ENCODE assay signal across 18 mouse cellular contexts in genomic region chr3:35699266-35699665, GRCm38 (mm10). TPM values are rescaled to one million over a fixed set of nuclear protein-coding genes. Genes with fewer than 3 reads are reported as not detected.
A peak's percentile ranks its signal among the peaks of the same experiment; 100 is the strongest.
DNase-seq lines count a peak whose midpoint lies in the region; ATAC-seq and TF ChIP-seq lines count a peak whose summit lies in the region.
"Had no signal": no experiment of that assay in that cellular context is flagged by ENCODE, and none has a peak within 500 bp of the region (broad histone marks: within the 10 kb centered on the region; RNA-seq: fewer than 3 reads in every experiment).

No protein-coding gene starts in this region.

- H3K36me3 ChIP-seq in MEL (ENCODE audit: control insufficient read depth in 1 of 2, insufficient read depth in 2 of 2, low read length in 2 of 2) = peaks cover 0 to 4% of the 10 kb centered on the region in 2 experiments; a peak in 2 of 4 replicates
- H3K36me3 ChIP-seq in liver, embryonic 14.5 days (replicated peaks; ENCODE audit: control insufficient read depth, insufficient read depth, low read depth) = no peaks in the 10 kb centered on the region
- H3K36me3 ChIP-seq in hindbrain, embryonic 16.5 days (ENCODE audit: control insufficient read depth, insufficient read depth, low read length) = no peaks in the 10 kb centered on the region
- no peaks in the 10 kb centered on the region for H3K36me3 ChIP-seq in hindbrain, embryonic 10.5 days
- H3K36me3 ChIP-seq: embryonic facial prominence, embryonic 10.5 days; heart, embryonic 13.5 days; hindbrain, embryonic 12.5 days had no signal

- TF ChIP-seq RAD21 in MEL (IDR thresholded peaks at IDR 0.05; ENCODE audit: low read depth, low read length) = no peak

- no peak for TF ChIP-seq CTCF in MEL (IDR thresholded peaks at IDR 0.05 in 2 of 3, conservative IDR thresholded peaks at IDR 0.05 in 1 of 3; ENCODE audit: control insufficient read depth in 1 of 3, insufficient read depth in 1 of 3, low read depth in 2 of 3, low read length in 3 of 3, poor library complexity in 1 of 3, severe bottlenecking in 1 of 3)
- TF ChIP-seq CTCF in liver, embryonic 14.5 days (IDR thresholded peaks at IDR 0.05; ENCODE audit: low read depth) = no peak

- no peak for TF ChIP-seq POLR2A in MEL (IDR thresholded peaks at IDR 0.05; ENCODE audit: control insufficient read depth in 1 of 2, insufficient read depth in 1 of 2, low read depth in 1 of 2, low read length in 2 of 2, poor library complexity in 1 of 2)

- ATAC-seq in liver, embryonic 14.5 days (ENCODE audit: insufficient read depth) = peak; percentile 57; the same call in 1 of the 2 replicates
- ATAC-seq in megakaryocyte progenitor cell, adult 5-6 weeks (replicated peaks; ENCODE audit: poor library complexity) = peak; percentile 71
- ATAC-seq in hindbrain, embryonic 16.5 days = no peak
- ATAC-seq: forebrain, embryonic 14.5 days had no signal

- H3K9me3 ChIP-seq in MEL (replicated peaks; ENCODE audit: insufficient read depth, low read length) = no peaks in the 10 kb centered on the region
- no peaks in the 10 kb centered on the region for H3K9me3 ChIP-seq in liver, embryonic 14.5 days (ENCODE audit: control insufficient read depth, low read length)
- no peaks in the 10 kb centered on the region for H3K9me3 ChIP-seq in hindbrain, embryonic 16.5 days (ENCODE audit: control insufficient read depth, low read length)
- no peaks in the 10 kb centered on the region for H3K9me3 ChIP-seq in hindbrain, embryonic 10.5 days
- H3K9me3 ChIP-seq: embryonic facial prominence, embryonic 10.5 days; hindbrain, embryonic 12.5 days had no signal

- no peak overlapping the region for H3K4me2 ChIP-seq in liver, embryonic 14.5 days (ENCODE audit: low read depth)
- no peak overlapping the region for H3K4me2 ChIP-seq in hindbrain, embryonic 16.5 days (ENCODE audit: low read length)
- H3K4me2 ChIP-seq: heart, embryonic 13.5 days; hindbrain, embryonic 12.5 days had no signal

- no peaks in the 10 kb centered on the region for H3K27me3 ChIP-seq in MEL (ENCODE audit: control insufficient read depth in 1 of 2, insufficient read depth in 2 of 2, low read length in 2 of 2)
- H3K27me3 ChIP-seq in liver, embryonic 14.5 days (ENCODE audit: control insufficient read depth, insufficient read depth, low read length) = no peaks in the 10 kb centered on the region
- no peaks in the 10 kb centered on the region for H3K27me3 ChIP-seq in hindbrain, embryonic 16.5 days (replicated peaks; ENCODE audit: control insufficient read depth, insufficient read depth, low read length)
- H3K27me3 ChIP-seq in hindbrain, embryonic 10.5 days (ENCODE audit: insufficient read depth, poor library complexity, severe bottlenecking) = no peaks in the 10 kb centered on the region
- H3K27me3 ChIP-seq: heart, embryonic 13.5 days; hindbrain, embryonic 12.5 days had no signal

- H3K79me2 ChIP-seq in MEL (ENCODE audit: control insufficient read depth, insufficient read depth, low read length, poor library complexity) = no peaks in the 10 kb centered on the region

- TF ChIP-seq EP300 in MEL (IDR thresholded peaks at IDR 0.05; ENCODE audit: low read depth in 1 of 2, low read length in 2 of 2) = peak; percentile 75 to 90
- TF ChIP-seq EP300 in liver, embryonic 14.5 days (IDR thresholded peaks at IDR 0.05; ENCODE audit: low read depth) = peak; percentile 53

- no peak overlapping the region for H3K9ac ChIP-seq in MEL (ENCODE audit: control insufficient read depth, low read depth, low read length, poor library complexity, severe bottlenecking)
- H3K9ac ChIP-seq in liver, embryonic 14.5 days (replicated peaks) = no peak overlapping the region
- H3K9ac ChIP-seq in hindbrain, embryonic 16.5 days (ENCODE audit: low read depth, low read length) = no peak overlapping the region
- H3K9ac ChIP-seq: heart, embryonic 13.5 days; hindbrain, embryonic 12.5 days had no signal

- H3K27ac ChIP-seq in MEL (ENCODE audit: control insufficient read depth, low read depth, low read length) = no peak overlapping the region; the same call in 1 of the 2 replicates
- H3K27ac ChIP-seq in liver, embryonic 14.5 days = no peak overlapping the region
- H3K27ac ChIP-seq in hindbrain, embryonic 16.5 days (ENCODE audit: low read depth, low read length) = no peak overlapping the region
- no peak overlapping the region for H3K27ac ChIP-seq in hindbrain, embryonic 10.5 days
- H3K27ac ChIP-seq: embryonic facial prominence, embryonic 10.5 days; heart, embryonic 13.5 days; hindbrain, embryonic 12.5 days had no signal

- H3K4me1 ChIP-seq in MEL (ENCODE audit: control insufficient read depth in 1 of 2, insufficient read depth in 2 of 2, low read length in 2 of 2) = peaks cover 5 to 6% of the 10 kb centered on the region in 2 experiments; a peak in 3 of 4 replicates
- H3K4me1 ChIP-seq in liver, embryonic 14.5 days (replicated peaks; ENCODE audit: control insufficient read depth in 2 of 2, insufficient read depth in 2 of 2, low read length in 1 of 2) = peaks cover 0 to 4% of the 10 kb centered on the region in 2 experiments; a peak in 1 of 4 replicates
- H3K4me1 ChIP-seq in hindbrain, embryonic 16.5 days (ENCODE audit: control insufficient read depth, insufficient read depth, low read depth, low read length) = no peaks in the 10 kb centered on the region
- no peaks in the 10 kb centered on the region; the same call in 1 of the 2 replicates for H3K4me1 ChIP-seq in hindbrain, embryonic 10.5 days (replicated peaks)
- H3K4me1 ChIP-seq: embryonic facial prominence, embryonic 10.5 days; heart, embryonic 13.5 days; hindbrain, embryonic 12.5 days had no signal

- no peak overlapping the region for H3K4me3 ChIP-seq in MEL (ENCODE audit: control insufficient read depth in 1 of 2, insufficient read depth in 1 of 2, low read depth in 2 of 2, low read length in 2 of 2)
- H3K4me3 ChIP-seq in liver, embryonic 14.5 days (ENCODE audit: insufficient read depth in 1 of 2, low read depth in 2 of 2, low read length in 2 of 2) = no peak overlapping the region
- H3K4me3 ChIP-seq in hindbrain, embryonic 16.5 days (ENCODE audit: low read length) = no peak overlapping the region
- no peak overlapping the region for H3K4me3 ChIP-seq in hindbrain, embryonic 10.5 days
- H3K4me3 ChIP-seq: embryonic facial prominence, embryonic 10.5 days; heart, embryonic 13.5 days; hindbrain, embryonic 12.5 days had no signal

- peak; percentile 51 for DNase-seq in MEL (ENCODE audit: low read depth, low spot score)
- peak; percentile 2 for DNase-seq in c-Kit-positive CD71-positive TER-119-positive erythroid progenitor cells, embryonic 14.5 days (ENCODE audit: low spot score)
- DNase-seq in liver, embryonic 14.5 days (ENCODE audit: low read depth in 3 of 3, low spot score in 3 of 3) = no peak
- no peak for DNase-seq in frontal cortex, postnatal 25 days (ENCODE audit: low spot score in 2 of 2)
- DNase-seq in hindbrain, embryonic 10.5 days (ENCODE audit: low spot score) = no peak
- DNase-seq: adrenal gland, postnatal 10 days; cerebellum, adult 11-12 months; cerebellum, adult 9-10 months; cerebellum, postnatal 25 days; gastrocnemius, postnatal 36 days; heart, adult 11 months; heart, postnatal 36 days had no signal

- WGBS in liver, embryonic 14.5 days (ENCODE audit: insufficient replicate concordance) = 41% methylated on average over 2 of the region's 2 CpGs
- WGBS in hindbrain, embryonic 16.5 days = 90% methylated on average over 2 of the region's 2 CpGs
- WGBS in hindbrain, embryonic 10.5 days = 92% methylated on average over 2 of the region's 2 CpGs

TF ChIP-seq in MEL, 35 proteins besides CTCF, POLR2A, EP300 and RAD21 (continues in another document):
- TF ChIP-seq TCF12 (IDR thresholded peaks at IDR 0.05; ENCODE audit: low read depth, low read length) (peak; percentile 86), SIN3A (IDR thresholded peaks at IDR 0.05; ENCODE audit: low read length) (peak; percentile 54), GATA1 (IDR thresholded peaks at IDR 0.05; ENCODE audit: low read depth, low read length) (peak; percentile 79), CHD1 (IDR thresholded peaks at IDR 0.05; ENCODE audit: low read depth, low read length) (no peak), ZKSCAN1 (IDR thresholded peaks at IDR 0.05; ENCODE audit: low read depth, low read length) (no peak), MAX (IDR thresholded peaks at IDR 0.05; ENCODE audit: low read length) (peak; percentile 50), ZNF384 (IDR thresholded peaks at IDR 0.05; ENCODE audit: low read depth, low read length) (no peak), MAZ (IDR thresholded peaks at IDR 0.05; ENCODE audit: low read depth, low read length) (no peak), RCOR1 (IDR thresholded peaks at IDR 0.05; ENCODE audit: low read depth, low read length) (peak; percentile 15; the same call in 1 of the 2 replicates), JUND (IDR thresholded peaks at IDR 0.05; ENCODE audit: low read depth, low read length) (no peak), NRF1 (IDR thresholded peaks at IDR 0.05; ENCODE audit: insufficient read depth, low read depth, low read length, poor library complexity, severe bottlenecking) (no peak), MYC (IDR thresholded peaks at IDR 0.05; ENCODE audit: low read depth, low read length) (peak; percentile 82), HCFC1 (IDR thresholded peaks at IDR 0.05; ENCODE audit: low read depth, low read length) (0 out of 2 replicates have a peak, but pooled peaks have one; percentile 16), MAFK (IDR thresholded peaks at IDR 0.05; ENCODE audit: borderline replicate concordance, low read depth, low read length) (no peak), MYB (IDR thresholded peaks at IDR 0.05; ENCODE audit: low read depth, low read length) (0 out of 2 replicates have a peak, but pooled peaks have one; percentile 34), UBTF (IDR thresholded peaks at IDR 0.05; ENCODE audit: borderline replicate concordance, insufficient read depth, low read depth, low read length) (no peak), USF2 (IDR thresholded peaks at IDR 0.05; ENCODE audit: borderline replicate concordance in 1 of 2, insufficient read depth in 1 of 2, low read depth in 1 of 2, low read length in 2 of 2) (no peak), MXI1 (IDR thresholded peaks at IDR 0.05; ENCODE audit: low read depth, low read length) (peak; percentile 72; the same call in 1 of the 2 replicates), KAT2A (conservative IDR thresholded peaks at IDR 0.05; ENCODE audit: low read depth, low read length) (no peak)

RNA-seq across cellular contexts. Expression of gene Atp11b, which starts 54.6 kb away (rescaled TPM):
- total RNA-seq in MEL (2012; rRNA removed) = 25.9 and 31.3 TPM in 2 replicates
- polyA plus RNA-seq in MEL (2012; ENCODE audit: insufficient read depth in 1 of 2, insufficient read length in 2 of 2, low read depth in 1 of 2, low replicate concordance in 2 of 2, missing spikeins in 1 of 2) = 10 to 100 TPM; 52.3 to 57.9 TPM
- polyA plus RNA-seq in liver, embryonic 14.5 days (2012; rRNA removed) = 12.3 and 14.2 TPM in 2 replicates
- polyA plus RNA-seq in liver, embryonic 14.5 days (2014; fragmentation: Nextera tagmentation; extraction: Ambion mirVana) = 15.1 and 16.7 TPM in 2 replicates
- total RNA-seq in megakaryocyte progenitor cell, adult 5-6 weeks (2015) = 218 and 248 TPM in 2 replicates
- total RNA-seq in megakaryocyte progenitor cell, adult 5-6 weeks (2017) = 110 and 139 TPM in 2 replicates
- 34.5 and 42.7 TPM in 2 replicates for polyA plus RNA-seq in hindbrain, embryonic 16.5 days (2015; fragmentation: Nextera tagmentation; extraction: Ambion mirVana)
- polyA plus RNA-seq in hindbrain, embryonic 10.5 days (2016; fragmentation: Nextera tagmentation; extraction: Ambion mirVana) = 21.8 and 27.4 TPM in 2 replicates

Comparison
In these comparisons a context has a peak if more than half of its experiments do, and no peak if none do; other contexts are left out.
1. DNase-seq: peak in MEL (single experiment) and c-Kit-positive CD71-positive TER-119-positive erythroid progenitor cells, embryonic 14.5 days (single experiment); none in liver, embryonic 14.5 days (0 of 3), frontal cortex, postnatal 25 days (0 of 2) and hindbrain, embryonic 10.5 days (single experiment).